8 mouse cellular contexts compared by ENCODE assay signal in genomic region chr7:112183258-112183841, GRCm38 (mm10). TPM values are rescaled to one million over a fixed set of nuclear protein-coding genes. Genes with fewer than 3 reads are reported as not detected.
A peak's percentile ranks its signal among the peaks of the same experiment; 100 is the strongest.
DNase-seq lines count a peak whose midpoint lies in the region; ATAC-seq lines count a peak whose summit lies in the region.

No protein-coding gene starts in this region.

- no peak overlapping the region for H3K27ac ChIP-seq in intestine, embryonic 14.5 days (ENCODE audit: low read depth)
- H3K27ac ChIP-seq in intestine, embryonic 16.5 days (ENCODE audit: low read length), result no peak overlapping the region
- H3K27ac ChIP-seq in kidney, embryonic 14.5 days (ENCODE audit: low read depth, low read length), result no peak overlapping the region
- no peak overlapping the region for H3K27ac ChIP-seq in limb, embryonic 13.5 days

- 0 out of 2 replicates have a peak, but pooled peaks have one; percentile 19 for ATAC-seq in intestine, embryonic 14.5 days (replicated peaks; ENCODE audit: low FRiP score, low TSS enrichment, low read depth)
- ATAC-seq in intestine, embryonic 16.5 days, result no peak
- ATAC-seq in kidney, embryonic 14.5 days (ENCODE audit: low FRiP score, low TSS enrichment), result peak; percentile 37; the same call in 1 of the 2 replicates
- ATAC-seq in limb, embryonic 13.5 days (ENCODE audit: low FRiP score, low read depth), result peak; percentile 46

- peak; percentile 97 for DNase-seq in intestine, embryonic 14.5 days (ENCODE audit: low spot score)
- peak; percentile 83 for DNase-seq in embryo, embryonic 11.5 days (ENCODE audit: low read depth, low spot score)
- DNase-seq in heart, adult 18-20 months, result peak; percentile 89 to 94
- peak; percentile 32 to 37 for DNase-seq in monocyte, adult 2 months (ENCODE audit: low read depth in 1 of 2, low spot score in 2 of 2)
- DNase-seq in spleen, postnatal 14 days (ENCODE audit: low spot score in 2 of 2), result peak; percentile 49 to 69

- no peaks in the 10 kb centered on the region for H3K9me3 ChIP-seq in intestine, embryonic 14.5 days (ENCODE audit: control insufficient read depth, low read length)
- H3K9me3 ChIP-seq in intestine, embryonic 16.5 days (ENCODE audit: control insufficient read depth, low read length), result no peaks in the 10 kb centered on the region
- H3K9me3 ChIP-seq in kidney, embryonic 14.5 days (ENCODE audit: control insufficient read depth, low read length), result no peaks in the 10 kb centered on the region
- H3K9me3 ChIP-seq in limb, embryonic 13.5 days, result no peaks in the 10 kb centered on the region

- no peaks in the 10 kb centered on the region for H3K36me3 ChIP-seq in intestine, embryonic 14.5 days (ENCODE audit: control insufficient read depth, insufficient read depth, low read length)
- no peaks in the 10 kb centered on the region for H3K36me3 ChIP-seq in intestine, embryonic 16.5 days (ENCODE audit: control insufficient read depth, insufficient read depth, low read length)
- no peaks in the 10 kb centered on the region for H3K36me3 ChIP-seq in kidney, embryonic 14.5 days (ENCODE audit: control insufficient read depth, insufficient read depth, low read length)
- H3K36me3 ChIP-seq in limb, embryonic 13.5 days, result no peaks in the 10 kb centered on the region

- 0 out of 2 replicates have a peak, but pooled peaks cover 5% of the 10 kb centered on the region for H3K4me1 ChIP-seq in intestine, embryonic 14.5 days (replicated peaks; ENCODE audit: control insufficient read depth, insufficient read depth, low read length)
- peaks cover 15% of the 10 kb centered on the region for H3K4me1 ChIP-seq in intestine, embryonic 16.5 days (ENCODE audit: control insufficient read depth, insufficient read depth, low read length)
- peaks cover 15% of the 10 kb centered on the region for H3K4me1 ChIP-seq in kidney, embryonic 14.5 days (ENCODE audit: control insufficient read depth, insufficient read depth, low read length)
- H3K4me1 ChIP-seq in limb, embryonic 13.5 days, result peaks cover 34% of the 10 kb centered on the region

- H3K27me3 ChIP-seq in intestine, embryonic 14.5 days (replicated peaks; ENCODE audit: control insufficient read depth, insufficient read depth, low read length), result no peaks in the 10 kb centered on the region
- no peaks in the 10 kb centered on the region for H3K27me3 ChIP-seq in intestine, embryonic 16.5 days (replicated peaks; ENCODE audit: control insufficient read depth, insufficient read depth, low read length)
- H3K27me3 ChIP-seq in kidney, embryonic 14.5 days (ENCODE audit: control insufficient read depth, insufficient read depth, low read length), result no peaks in the 10 kb centered on the region
- no peaks in the 10 kb centered on the region for H3K27me3 ChIP-seq in limb, embryonic 13.5 days

- WGBS in intestine, embryonic 14.5 days, result 33% methylated on average over 5 of the region's 5 CpGs
- 30% methylated on average over 5 of the region's 5 CpGs for WGBS in intestine, embryonic 16.5 days
- 41% methylated on average over 5 of the region's 5 CpGs for WGBS in kidney, embryonic 14.5 days
- 34% methylated on average over 5 of the region's 5 CpGs for WGBS in limb, embryonic 13.5 days

- no peak overlapping the region for H3K9ac ChIP-seq in intestine, embryonic 14.5 days (ENCODE audit: low read length)
- no peak overlapping the region for H3K9ac ChIP-seq in intestine, embryonic 16.5 days (ENCODE audit: low read depth, low read length)
- H3K9ac ChIP-seq in kidney, embryonic 14.5 days (ENCODE audit: low read depth, low read length), result no peak overlapping the region
- H3K9ac ChIP-seq in limb, embryonic 13.5 days, result no peak overlapping the region

- no peak overlapping the region for H3K4me3 ChIP-seq in intestine, embryonic 14.5 days (ENCODE audit: low read depth, low read length)
- H3K4me3 ChIP-seq in intestine, embryonic 16.5 days (ENCODE audit: low read length), result no peak overlapping the region
- no peak overlapping the region for H3K4me3 ChIP-seq in kidney, embryonic 14.5 days (ENCODE audit: low read length)
- no peak overlapping the region for H3K4me3 ChIP-seq in limb, embryonic 13.5 days

- H3K4me2 ChIP-seq in intestine, embryonic 14.5 days (ENCODE audit: low read length), result no peak overlapping the region
- H3K4me2 ChIP-seq in intestine, embryonic 16.5 days (ENCODE audit: low read depth, low read length), result no peak overlapping the region
- no peak overlapping the region for H3K4me2 ChIP-seq in kidney, embryonic 14.5 days (replicated peaks; ENCODE audit: low read depth, low read length)
- H3K4me2 ChIP-seq in limb, embryonic 13.5 days (replicated peaks), result no peak overlapping the region

RNA-seq across cellular contexts. Expression of gene Dkk3, which starts 24.5 kb away (rescaled TPM):
- polyA plus RNA-seq in intestine, embryonic 14.5 days (2014; fragmentation: Nextera tagmentation; extraction: Ambion mirVana), result 22.9 and 27.4 TPM in 2 replicates
- polyA plus RNA-seq in intestine, embryonic 16.5 days (2015; fragmentation: Nextera tagmentation; extraction: Ambion mirVana), result 26.1 and 26.7 TPM in 2 replicates
- total RNA-seq in heart, adult 18-20 months (2021), result 10 to 100 TPM; 45.6 to 47.9 TPM
- polyA plus RNA-seq in kidney, embryonic 14.5 days (2014; fragmentation: Nextera tagmentation; extraction: Ambion mirVana), result 9.3 and 14.9 TPM in 2 replicates
- polyA plus RNA-seq in limb, embryonic 13.5 days (2015; fragmentation: Nextera tagmentation; extraction: Ambion mirVana), result 41.3 and 45.4 TPM in 2 replicates

RNA-seq across cellular contexts. Expression of gene Mical2, which starts 42.3 kb away (rescaled TPM):
- 16.6 and 18.2 TPM in 2 replicates for polyA plus RNA-seq in intestine, embryonic 14.5 days (2014; fragmentation: Nextera tagmentation; extraction: Ambion mirVana)
- polyA plus RNA-seq in intestine, embryonic 16.5 days (2015; fragmentation: Nextera tagmentation; extraction: Ambion mirVana), result 18.3 and 19.0 TPM in 2 replicates
- 10 to 100 TPM; 80.4 to 85.1 TPM for total RNA-seq in heart, adult 18-20 months (2021)
- 5.0 and 7.7 TPM in 2 replicates for polyA plus RNA-seq in kidney, embryonic 14.5 days (2014; fragmentation: Nextera tagmentation; extraction: Ambion mirVana)
- polyA plus RNA-seq in limb, embryonic 13.5 days (2015; fragmentation: Nextera tagmentation; extraction: Ambion mirVana), result 2.1 and 2.3 TPM in 2 replicates

Comparison
In these comparisons a context has a peak if more than half of its experiments do, and no peak if none do; other contexts are left out.
1. DNase-seq: peak in every context shown above with its lines; median percentile 97 in intestine, embryonic 14.5 days; 92 in heart, adult 18-20 months; 83 in embryo, embryonic 11.5 days; 59 in spleen, postnatal 14 days; 34 in monocyte, adult 2 months.